ENCODE assay signal across 23 mouse cellular contexts in genomic region chr1:152110123-152110522, GRCm38 (mm10). TPM values are rescaled to one million over a fixed set of nuclear protein-coding genes. Genes with fewer than 3 reads are reported as not detected.
A peak's percentile ranks its signal among the peaks of the same experiment; 100 is the strongest.
DNase-seq lines count a peak whose midpoint lies in the region; ATAC-seq and TF ChIP-seq lines count a peak whose summit lies in the region.
"Had no signal": no experiment of that assay in that cellular context is flagged by ENCODE, and none has a peak within 500 bp of the region (broad histone marks: within the 10 kb centered on the region; RNA-seq: fewer than 3 reads in every experiment).

No protein-coding gene starts in this region.

- H3K4me2 ChIP-seq in midbrain, postnatal 0 days (ENCODE audit: low read depth, low read length, poor library complexity, severe bottlenecking) = no peak overlapping the region
- H3K4me2 ChIP-seq: embryonic facial prominence, embryonic 13.5 days; embryonic facial prominence, embryonic 15.5 days; forebrain, embryonic 12.5 days; forebrain, embryonic 15.5 days had no signal

- no peaks in the 10 kb centered on the region for H3K27me3 ChIP-seq in midbrain, postnatal 0 days (ENCODE audit: insufficient read depth, low read length)
- no peaks in the 10 kb centered on the region for H3K27me3 ChIP-seq in midbrain, embryonic 10.5 days (ENCODE audit: low read depth, poor library complexity, severe bottlenecking)
- H3K27me3 ChIP-seq: embryonic facial prominence, embryonic 13.5 days; embryonic facial prominence, embryonic 15.5 days; forebrain, embryonic 12.5 days; forebrain, embryonic 15.5 days had no signal

- H3K9me3 ChIP-seq in midbrain, postnatal 0 days (ENCODE audit: low read length) = no peaks in the 10 kb centered on the region
- no peaks in the 10 kb centered on the region for H3K9me3 ChIP-seq in midbrain, embryonic 10.5 days (replicated peaks)
- H3K9me3 ChIP-seq: embryonic facial prominence, embryonic 13.5 days; embryonic facial prominence, embryonic 15.5 days; forebrain, embryonic 10.5 days; forebrain, embryonic 12.5 days; forebrain, embryonic 15.5 days had no signal

- no peak overlapping the region for H3K27ac ChIP-seq in midbrain, postnatal 0 days (ENCODE audit: low read depth, low read length)
- no peak overlapping the region for H3K27ac ChIP-seq in midbrain, embryonic 10.5 days (replicated peaks)
- H3K27ac ChIP-seq: embryonic facial prominence, embryonic 13.5 days; embryonic facial prominence, embryonic 15.5 days; forebrain, embryonic 10.5 days; forebrain, embryonic 12.5 days; forebrain, embryonic 15.5 days had no signal

- WGBS in midbrain, postnatal 0 days = 83% methylated on average over 1 of the region's 1 CpGs
- WGBS in midbrain, embryonic 10.5 days = 87% methylated on average over 1 of the region's 1 CpGs

- no peak overlapping the region for H3K9ac ChIP-seq in midbrain, postnatal 0 days (replicated peaks; ENCODE audit: low read length, poor library complexity, severe bottlenecking)
- H3K9ac ChIP-seq: embryonic facial prominence, embryonic 13.5 days; embryonic facial prominence, embryonic 15.5 days; forebrain, embryonic 12.5 days; forebrain, embryonic 15.5 days had no signal

- DNase-seq in frontal cortex, adult 2 months (ENCODE audit: extremely low spot score in 1 of 2, low spot score in 1 of 2) = no peak
- peak; percentile 32 for DNase-seq in midbrain, postnatal 0 days (ENCODE audit: low spot score)
- no peak for DNase-seq in midbrain, embryonic 10.5 days (ENCODE audit: low spot score)
- DNase-seq in brain, adult 2 months (ENCODE audit: low read depth, low spot score) = peak; percentile 35
- DNase-seq in lung, postnatal 14 days = no peak
- DNase-seq: adrenal gland, adult 8-10 months; adrenal gland, postnatal 14 days; adrenal gland, postnatal 36 days; cerebellum, adult 11 months; cerebellum, adult 18-20 months; cerebellum, adult 8-10 months; cerebellum, adult 9-11 months; cerebellum, postnatal 14 days; cerebellum, postnatal 36 days; embryo, embryonic 11 days had no signal

- peak; percentile 57; the same call in 1 of the 2 replicates for ATAC-seq in frontal cortex, adult (ENCODE audit: low TSS enrichment)
- no peak for ATAC-seq in midbrain, postnatal 0 days (ENCODE audit: low FRiP score)
- ATAC-seq: activated CD4-positive, CD25-positive, alpha-beta regulatory T cell, adult 4 months; forebrain, embryonic 15.5 days had no signal

- H3K4me1 ChIP-seq in midbrain, postnatal 0 days (ENCODE audit: insufficient read depth, low read length) = no peaks in the 10 kb centered on the region
- no peaks in the 10 kb centered on the region for H3K4me1 ChIP-seq in midbrain, embryonic 10.5 days
- H3K4me1 ChIP-seq: embryonic facial prominence, embryonic 13.5 days; embryonic facial prominence, embryonic 15.5 days; forebrain, embryonic 10.5 days; forebrain, embryonic 12.5 days; forebrain, embryonic 15.5 days had no signal

- no peak for TF ChIP-seq CTCF in midbrain, postnatal 0 days (IDR thresholded peaks at IDR 0.05)

- H3K4me3 ChIP-seq in midbrain, postnatal 0 days (ENCODE audit: low read depth, low read length) = no peak overlapping the region
- no peak overlapping the region for H3K4me3 ChIP-seq in midbrain, embryonic 10.5 days
- H3K4me3 ChIP-seq: embryonic facial prominence, embryonic 13.5 days; embryonic facial prominence, embryonic 15.5 days; erythroblast, embryonic 14.5 days; forebrain, embryonic 10.5 days; forebrain, embryonic 12.5 days; forebrain, embryonic 15.5 days had no signal

- no peaks in the 10 kb centered on the region for H3K36me3 ChIP-seq in midbrain, postnatal 0 days (ENCODE audit: insufficient read depth, low read length)
- no peaks in the 10 kb centered on the region for H3K36me3 ChIP-seq in midbrain, embryonic 10.5 days
- H3K36me3 ChIP-seq: embryonic facial prominence, embryonic 13.5 days; embryonic facial prominence, embryonic 15.5 days; forebrain, embryonic 10.5 days; forebrain, embryonic 12.5 days; forebrain, embryonic 15.5 days had no signal

RNA-seq across cellular contexts. Expression of gene 1700025G04Rik, which starts 20.2 kb away (rescaled TPM):
- 25.1 and 26.6 TPM in 2 replicates for polyA plus RNA-seq in frontal cortex, adult 2 months (2012; rRNA removed)
- total RNA-seq in midbrain, postnatal 0 days (2014; rRNA removed) = 24.0 and 34.2 TPM in 2 replicates
- polyA plus RNA-seq in midbrain, postnatal 0 days (2015; fragmentation: Nextera tagmentation; extraction: Ambion mirVana) = 20.4 and 22.6 TPM in 2 replicates
- 17.6 and 20.5 TPM in 2 replicates for polyA plus RNA-seq in midbrain, embryonic 10.5 days (2016; fragmentation: Nextera tagmentation; extraction: Ambion mirVana)

Comparison
In these comparisons a context has a peak if more than half of its experiments do, and no peak if none do; other contexts are left out.
1. DNase-seq: peak in midbrain, postnatal 0 days (single experiment) and brain, adult 2 months (single experiment); none in frontal cortex, adult 2 months (0 of 2), midbrain, embryonic 10.5 days (single experiment) and lung, postnatal 14 days (single experiment).